Mouse (Mus musculus) 3134 (cell line): ENCODE measurements around the gene Fam171b.

Source experiments
- DNase-seq: peaks from one replicate; pipeline ENCODE4 v3.0.0-alpha.2; 2011; ENCODE audit warnings: low spot score; ENCODE audit not compliant: insufficient read length; ENCODE audit errors: extremely low read depth

Gene Fam171b

DNA sequence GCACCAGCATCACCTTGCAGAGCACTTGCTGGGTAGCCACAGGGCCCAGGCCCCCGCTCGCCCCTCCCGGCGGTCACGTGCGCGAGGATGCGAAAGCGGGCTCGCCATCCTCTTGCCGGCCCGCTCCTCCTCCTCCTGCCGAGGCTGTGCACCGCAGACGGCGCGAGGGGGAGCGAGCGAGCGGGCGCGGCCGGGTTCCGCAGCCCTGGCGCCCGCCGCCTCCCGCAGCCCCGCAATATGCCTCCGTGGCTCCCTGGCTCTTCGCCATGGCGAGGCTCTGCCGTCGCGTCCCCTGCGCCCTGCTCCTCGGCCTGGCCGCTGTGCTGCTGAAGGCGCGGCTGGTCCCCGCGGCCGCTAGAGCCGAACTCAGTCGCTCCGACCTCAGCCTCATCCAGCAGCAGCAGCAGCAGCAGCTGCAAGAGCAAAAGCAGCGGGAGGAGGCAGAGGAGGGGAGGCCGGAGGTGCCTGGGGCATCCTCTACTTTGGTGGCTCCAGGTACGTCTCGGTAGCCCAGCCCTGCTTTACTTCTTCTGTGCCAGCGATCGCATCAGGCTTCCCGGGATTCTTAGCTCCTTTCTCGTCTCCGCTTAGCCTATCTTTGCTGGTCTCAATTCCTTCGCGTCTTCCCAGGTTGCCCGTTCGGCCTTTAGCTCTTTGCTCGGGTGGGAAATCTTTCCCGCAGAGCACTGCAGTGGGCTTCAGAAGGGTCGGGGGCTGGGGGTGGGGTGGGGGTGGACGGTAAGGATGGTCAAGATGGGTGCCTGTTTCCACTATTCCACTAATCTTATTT is at the start of gene Fam171b:
Gene Fam171b, plus strand, starts transcription at position 154 of the 790 bp plus-strand sequence.
- peak; percentile 91 for DNase-seq

DNA sequence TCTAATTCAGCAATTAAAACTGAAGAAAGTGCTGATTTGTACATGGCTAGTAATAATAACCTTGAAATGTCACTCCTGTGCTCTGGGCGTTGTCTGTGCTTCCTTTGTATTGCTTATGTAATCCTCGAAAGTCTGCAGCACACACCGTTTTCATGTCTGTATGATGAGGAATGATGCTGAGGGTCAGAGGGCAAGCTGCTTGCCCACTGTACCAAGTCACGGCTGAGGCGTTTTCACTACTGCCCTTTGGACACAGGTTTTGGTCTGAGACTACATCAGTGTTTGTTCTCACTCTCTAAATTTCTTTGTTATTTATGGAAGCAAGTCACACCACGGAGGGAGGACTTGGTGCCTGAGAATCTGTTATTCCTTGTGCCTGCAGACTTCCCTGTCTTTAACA is 46.4 kb upstream of the Fam171b start:
- DNase-seq = no peak

DNA sequence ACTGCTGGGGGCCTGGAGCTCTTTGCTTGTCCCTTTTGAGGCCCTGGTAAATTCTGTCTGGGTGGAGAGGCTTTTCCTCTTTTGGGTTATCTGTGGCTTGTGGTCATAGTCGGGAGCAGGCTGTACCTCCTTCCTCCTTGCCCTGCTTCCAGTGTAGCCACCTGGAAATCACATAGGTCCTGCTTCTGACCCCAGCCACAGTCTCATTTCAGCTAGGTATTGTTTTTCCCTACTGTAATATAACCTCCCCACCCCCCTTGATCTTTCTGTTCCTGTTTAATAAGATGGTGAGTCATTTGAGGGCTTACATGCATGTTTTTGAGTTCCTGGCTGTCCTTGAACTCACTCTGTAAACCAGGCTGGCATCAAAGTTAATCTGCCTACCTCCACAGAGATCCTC is 45.6 kb upstream of the Fam171b start:
- DNase-seq = no peak

DNA sequence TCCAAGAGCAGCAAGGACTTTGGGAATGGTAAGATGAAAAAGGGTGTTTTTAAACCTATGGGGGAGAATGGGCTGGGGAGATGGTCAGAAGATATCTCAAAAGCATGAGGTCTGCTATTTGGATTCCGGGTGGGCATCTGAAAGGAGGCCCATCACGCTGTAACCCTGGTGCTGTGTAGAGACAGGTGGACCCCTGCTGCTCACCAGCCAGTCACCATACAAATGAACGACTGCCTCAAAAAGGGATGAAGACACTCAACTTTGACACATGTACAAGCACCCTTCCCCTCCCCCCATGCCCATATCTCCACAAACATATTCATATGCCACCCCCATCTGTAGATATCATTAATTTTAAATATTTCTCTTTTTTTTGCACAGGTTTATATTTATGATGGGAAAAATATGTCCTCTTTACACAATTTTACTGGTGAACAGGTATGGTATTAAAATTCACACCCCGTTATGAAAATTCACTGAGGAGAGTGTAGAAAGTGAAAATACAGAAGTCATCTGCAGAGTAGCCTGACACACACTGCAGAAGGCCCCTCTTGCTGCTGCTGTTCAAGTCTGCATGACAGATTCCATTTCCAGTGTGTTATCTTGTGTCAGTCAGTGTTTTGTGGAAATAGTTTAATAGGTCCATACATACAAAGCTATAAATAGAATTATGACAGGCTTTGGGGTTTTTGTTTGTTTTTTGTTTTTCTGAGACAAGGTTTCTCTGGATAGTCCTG is 44.0 kb upstream of the Fam171b start:
- no peak for DNase-seq

DNA sequence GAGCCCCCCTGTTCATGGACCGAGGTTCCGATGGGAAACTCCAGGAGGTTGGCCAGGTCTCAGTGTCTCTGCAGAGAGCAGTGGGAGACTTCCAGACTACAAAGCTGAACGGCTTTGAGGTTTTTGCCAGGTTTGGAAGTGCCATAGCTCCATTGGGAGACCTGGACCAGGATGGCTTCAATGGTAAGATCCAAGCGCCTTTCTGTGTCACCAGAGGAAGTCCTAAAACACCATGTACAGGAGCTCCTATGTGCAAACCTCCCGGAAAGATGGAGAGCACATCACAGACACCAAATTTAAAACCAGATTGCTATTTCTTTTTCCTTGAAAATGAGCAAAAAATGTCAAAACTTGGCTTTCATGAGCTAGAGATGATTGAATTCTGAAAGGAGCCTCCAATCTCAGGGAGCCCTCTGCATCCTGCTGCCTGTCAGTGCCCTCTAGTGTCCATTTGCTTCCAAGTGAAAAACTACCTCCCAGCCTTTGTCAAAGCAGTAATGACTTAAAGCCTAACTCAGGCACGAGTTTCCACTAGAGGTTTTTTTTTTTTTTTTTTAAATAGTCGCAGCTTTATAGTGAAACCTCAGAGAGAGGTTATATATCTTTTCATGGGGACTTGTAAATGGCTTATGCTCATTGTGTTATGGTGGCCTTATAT is 41.2 kb upstream of the Fam171b start:
- no peak for DNase-seq

DNA sequence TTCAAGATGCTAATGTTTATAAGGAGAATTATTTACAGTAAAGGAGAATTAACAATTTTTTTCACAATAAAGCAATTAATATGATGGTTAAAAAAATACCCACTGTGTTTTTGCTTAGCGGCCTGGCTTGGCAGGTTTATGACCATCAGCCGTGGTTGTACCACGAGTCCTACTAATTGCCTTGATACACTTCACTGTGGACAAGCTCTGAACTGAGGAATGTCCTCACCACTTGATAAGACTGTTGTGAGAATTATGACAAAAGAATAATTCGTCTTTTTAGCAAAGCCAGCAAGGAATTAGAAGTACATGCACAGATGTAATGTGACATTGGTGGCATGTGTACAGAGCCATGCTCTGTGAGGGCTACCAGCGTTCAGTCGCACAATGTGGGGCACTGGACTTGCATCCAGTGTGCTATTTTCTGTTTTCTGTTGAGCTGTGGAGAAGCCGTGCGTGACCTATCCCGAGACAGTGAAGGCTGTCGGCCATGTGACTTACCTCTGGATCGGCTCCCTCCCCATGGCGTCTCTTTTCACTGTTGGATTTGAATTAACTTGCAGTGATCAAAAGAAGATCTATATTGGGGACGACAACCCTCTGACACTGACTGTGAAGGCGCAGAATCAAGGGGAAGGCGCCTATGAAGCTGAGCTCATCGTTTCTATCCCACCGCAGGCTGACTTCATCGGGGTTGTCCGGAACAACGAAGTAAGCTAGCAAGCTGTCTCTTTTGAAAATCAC is 20.9 kb upstream of the Fam171b start:
- DNase-seq = no peak

DNA sequence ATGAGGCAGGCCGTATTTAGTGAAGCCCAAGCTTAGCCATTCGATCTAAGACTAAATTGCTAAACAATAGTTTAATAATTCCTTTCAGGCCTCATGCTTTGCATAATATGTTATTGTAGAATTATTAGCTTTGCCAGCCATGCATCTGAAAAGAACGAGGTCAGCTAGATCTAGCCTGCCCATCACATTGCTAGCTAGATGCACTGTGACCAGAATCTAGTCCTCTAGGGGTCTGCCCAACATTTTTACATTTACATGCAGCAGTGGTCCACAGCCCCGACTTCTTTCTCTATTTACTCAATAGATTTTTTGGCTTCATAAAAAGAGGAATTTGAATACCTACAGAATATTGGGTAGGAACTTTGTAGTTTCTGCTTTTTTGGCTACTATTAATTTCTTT is 20.3 kb upstream of the Fam171b start:
- DNase-seq = no peak

DNA sequence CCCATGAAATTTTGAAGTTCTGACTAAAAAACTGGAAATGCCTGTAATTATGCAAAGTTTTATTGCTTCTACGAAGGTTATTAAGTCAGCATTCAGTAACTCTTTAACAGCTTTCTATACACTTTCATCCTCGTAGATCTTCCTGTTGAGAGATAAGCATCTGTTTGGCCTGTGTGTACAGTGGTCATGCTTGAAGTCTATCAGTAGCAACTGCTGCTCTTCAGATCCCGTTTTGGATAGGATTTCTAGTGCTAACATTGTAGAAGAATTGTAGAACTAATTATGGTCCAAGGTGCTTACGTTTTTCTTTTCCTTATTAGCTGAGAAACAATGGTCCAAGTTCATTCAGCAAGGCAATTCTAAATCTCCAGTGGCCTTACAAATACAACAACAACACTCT is 16.7 kb upstream of the Fam171b start:
- no peak for DNase-seq

DNA sequence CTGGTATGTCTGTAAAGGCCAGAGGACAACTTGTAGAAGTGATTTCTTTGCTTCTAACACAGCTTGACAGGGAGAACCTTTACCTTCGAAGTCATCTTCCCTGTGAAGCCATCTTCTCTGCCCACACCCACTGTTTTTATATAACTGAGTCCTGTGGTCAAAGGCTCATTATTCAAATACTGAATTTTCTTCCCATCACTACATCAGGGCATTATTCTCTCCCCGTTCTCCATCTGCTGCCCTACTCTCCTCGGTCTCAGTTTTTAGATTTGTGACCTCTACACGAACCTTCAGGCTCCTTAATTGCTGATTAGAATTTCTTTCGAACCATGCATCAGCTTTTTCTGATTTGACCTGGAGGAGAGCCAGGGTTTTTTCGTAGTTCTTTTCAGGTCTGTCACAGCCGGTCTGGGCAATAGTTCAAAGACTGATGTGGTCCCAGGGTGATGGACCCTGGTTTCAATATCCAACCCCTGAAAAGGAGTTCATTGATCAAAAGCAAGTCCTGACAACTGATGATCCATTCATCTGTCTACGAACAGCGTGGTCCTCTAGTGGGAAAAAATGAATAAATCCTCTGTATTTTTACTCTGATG is 14.4 kb upstream of the Fam171b start:
- no peak for DNase-seq

DNA sequence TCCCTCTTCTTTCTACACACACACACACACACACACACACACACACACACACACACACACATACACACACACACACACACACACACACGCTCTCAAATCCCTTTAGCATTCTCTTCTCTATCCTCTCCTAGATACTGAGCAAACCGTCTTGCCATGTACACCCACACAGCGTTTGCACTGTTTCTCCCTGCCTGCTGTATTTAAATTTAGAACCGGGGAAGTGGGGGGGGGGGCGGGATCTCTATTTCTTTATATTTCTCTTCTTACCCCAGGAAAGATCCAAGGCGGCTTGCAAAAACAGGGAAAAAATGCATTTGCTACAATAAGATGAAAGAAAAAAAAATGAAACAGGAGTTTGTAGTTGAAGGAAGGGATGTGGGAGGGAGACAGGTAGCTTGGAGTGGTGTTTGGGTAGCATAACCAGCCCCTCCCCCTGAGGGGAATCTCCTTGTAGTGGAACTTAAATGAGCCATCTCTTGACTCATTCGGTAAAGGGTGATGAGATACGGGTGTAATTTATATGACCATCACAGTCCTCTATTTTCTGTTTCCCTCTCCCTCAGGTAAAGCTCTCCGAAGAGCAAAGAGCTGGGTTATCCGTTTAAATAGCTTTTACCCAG is 947 bp downstream of the Fam171b start:
- peak; percentile 24 for DNase-seq

DNA sequence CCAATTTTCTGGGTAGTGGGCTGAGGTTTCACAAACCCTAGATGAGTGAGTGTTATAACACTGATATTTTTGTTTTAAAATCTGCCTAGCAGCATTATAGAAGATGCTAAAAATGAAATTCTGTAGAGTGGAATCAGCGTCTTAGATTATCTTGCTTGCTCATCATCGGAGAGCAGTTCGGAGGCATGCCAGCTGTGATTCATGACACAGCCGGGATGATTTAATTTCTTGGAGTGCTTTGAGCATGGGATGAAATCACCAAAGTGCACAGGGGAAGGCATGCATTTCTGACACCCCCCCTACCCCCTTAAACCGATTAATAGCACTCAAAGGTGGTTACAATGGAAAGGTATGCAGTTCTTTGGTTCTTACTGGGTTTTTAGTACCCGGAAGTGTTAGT is 1.6 kb downstream of the Fam171b start:
- DNase-seq = peak; percentile 10

DNA sequence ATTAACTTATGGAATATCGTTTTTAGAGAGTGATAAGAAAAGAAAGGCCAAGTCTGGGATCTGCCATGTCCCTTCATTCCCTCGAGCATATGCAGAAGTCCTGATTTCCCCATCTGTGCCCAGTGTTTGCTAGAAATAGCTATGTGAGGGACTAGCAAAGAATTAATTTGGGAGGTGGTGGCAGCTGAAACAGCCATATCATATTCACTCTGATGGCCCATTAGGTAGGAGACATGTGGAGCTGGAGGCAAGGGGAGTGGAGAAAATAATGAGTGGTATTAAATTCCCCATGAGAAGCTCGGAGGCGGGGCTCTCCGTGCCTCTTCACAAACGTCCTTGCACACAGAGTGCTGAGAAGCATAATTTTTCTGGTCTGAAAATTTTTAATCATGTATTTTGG is 3.7 kb downstream of the Fam171b start:
- DNase-seq = no peak

DNA sequence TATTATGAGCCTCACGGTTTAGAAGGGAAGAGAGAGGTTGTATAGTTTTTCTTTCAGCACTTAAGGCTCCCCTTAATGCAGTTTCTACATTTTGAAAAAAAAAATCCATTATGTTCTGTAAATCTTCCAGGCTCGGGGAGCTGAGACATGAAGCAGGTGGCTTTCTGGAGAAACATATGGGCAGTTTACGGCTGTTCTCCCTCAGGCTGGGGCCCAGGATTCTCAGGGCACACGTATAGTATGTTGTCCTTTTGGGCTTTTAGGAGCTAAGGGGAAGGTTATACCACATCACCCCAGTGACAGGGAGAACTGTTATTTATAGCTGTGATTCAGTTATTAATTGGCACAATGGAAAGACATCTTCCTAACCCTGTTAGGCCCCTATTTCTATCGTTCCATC is 12.7 kb downstream of the Fam171b start:
- no peak for DNase-seq

DNA sequence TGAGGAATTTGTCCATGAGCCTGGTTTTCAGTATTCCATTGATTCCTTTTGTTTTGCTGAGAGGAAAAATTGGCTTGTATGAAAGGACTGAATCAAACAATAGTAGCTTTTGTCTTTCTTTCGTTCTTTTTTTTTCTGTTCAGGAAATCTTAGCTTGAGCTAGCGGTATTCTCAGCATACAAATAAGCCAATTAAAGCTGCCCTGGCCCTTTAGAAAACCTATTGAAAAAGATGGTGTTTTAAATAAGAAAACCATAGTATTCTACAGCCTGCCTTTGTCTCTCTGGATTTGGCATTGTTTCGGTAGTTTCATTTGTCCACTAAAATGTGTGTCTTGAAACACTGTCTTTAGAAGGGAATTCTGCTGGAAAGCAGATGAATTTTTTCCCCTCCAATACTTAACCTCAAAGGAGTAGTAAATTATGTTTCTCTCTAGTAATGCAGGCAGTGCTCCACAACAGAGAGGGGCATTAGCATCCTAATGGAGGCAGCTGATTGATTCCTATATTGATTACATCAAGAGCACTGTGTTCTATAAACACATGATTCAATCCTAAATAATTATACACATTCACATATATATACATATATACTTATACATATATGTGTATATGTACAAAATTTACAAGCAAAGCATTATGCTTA is 16.6 kb downstream of the Fam171b start:
- DNase-seq = no peak

DNA sequence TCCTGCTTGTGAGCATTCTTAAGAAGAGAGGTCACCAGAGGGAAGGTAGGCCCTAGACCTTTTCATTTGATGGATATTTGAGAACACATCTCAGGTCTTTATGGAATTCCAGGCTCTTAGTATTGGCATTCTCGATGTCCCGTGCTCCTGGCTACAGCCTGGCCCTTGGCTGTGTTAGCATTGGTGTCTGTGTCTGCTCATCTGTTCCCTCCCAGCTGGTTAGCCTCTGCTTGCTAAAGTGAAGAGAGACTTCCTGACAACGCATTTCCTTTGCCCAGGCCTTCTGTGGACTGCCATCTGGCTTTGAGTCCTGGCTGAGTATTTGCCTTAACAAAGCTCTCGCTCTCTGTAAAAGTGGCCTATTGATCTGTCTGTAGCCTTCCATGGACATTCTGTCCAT is 20.5 kb downstream of the Fam171b start:
- DNase-seq = no peak

DNA sequence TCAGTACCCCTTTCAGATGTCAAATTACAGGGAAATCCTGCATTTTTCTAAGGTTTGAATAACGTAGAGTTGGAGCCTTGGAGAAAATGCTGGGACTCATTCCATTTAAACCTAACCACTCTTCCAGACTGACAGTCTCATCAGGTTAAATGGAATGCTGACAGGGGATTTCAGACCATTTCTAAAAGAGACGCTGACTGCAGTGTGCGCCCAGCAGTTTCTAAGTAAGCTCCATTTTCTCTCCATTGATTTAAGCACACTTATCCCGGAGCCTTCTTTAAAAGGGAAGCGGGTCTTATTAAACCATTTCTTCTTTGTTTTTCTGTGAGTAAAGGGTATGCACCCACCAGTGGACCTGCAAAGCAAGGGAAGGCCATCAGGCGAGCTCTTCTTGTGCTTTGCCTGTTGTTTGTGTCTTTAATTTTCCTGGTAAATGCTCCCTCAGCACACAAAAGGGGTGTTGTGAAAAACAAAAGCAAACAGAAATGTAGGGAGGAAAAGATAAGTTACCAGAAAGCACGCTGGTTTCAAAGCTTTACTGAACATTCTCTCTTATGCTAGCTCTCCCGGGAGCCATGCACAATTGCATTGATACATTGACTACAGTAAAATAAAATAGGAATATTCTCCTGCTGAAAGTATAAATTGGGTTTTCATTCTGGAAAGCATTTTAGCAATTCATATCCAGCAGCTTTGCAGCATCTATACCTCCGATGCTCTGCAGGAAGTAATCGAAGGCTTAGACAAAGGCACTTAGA is 23.1 kb downstream of the Fam171b start:
- no peak for DNase-seq

DNA sequence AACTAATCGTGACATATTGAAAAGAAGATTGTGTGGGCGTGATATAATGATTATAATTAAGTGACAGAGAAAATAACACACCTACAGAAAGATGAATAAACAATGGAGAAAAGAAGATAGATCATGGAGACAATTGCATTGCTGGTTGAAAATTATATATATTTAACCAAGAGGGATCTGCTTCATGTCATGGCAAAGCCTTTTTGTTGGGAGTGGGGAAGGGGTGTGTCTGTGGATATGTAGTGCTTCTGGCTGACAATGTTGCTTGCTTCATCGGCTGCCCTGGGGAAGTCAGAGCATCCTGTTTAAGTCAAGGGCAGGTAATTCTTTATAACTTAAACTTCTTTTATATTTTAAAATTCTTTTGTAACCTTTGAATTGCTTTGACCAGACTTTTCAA is 36.1 kb downstream of the Fam171b start:
- no peak for DNase-seq

DNA sequence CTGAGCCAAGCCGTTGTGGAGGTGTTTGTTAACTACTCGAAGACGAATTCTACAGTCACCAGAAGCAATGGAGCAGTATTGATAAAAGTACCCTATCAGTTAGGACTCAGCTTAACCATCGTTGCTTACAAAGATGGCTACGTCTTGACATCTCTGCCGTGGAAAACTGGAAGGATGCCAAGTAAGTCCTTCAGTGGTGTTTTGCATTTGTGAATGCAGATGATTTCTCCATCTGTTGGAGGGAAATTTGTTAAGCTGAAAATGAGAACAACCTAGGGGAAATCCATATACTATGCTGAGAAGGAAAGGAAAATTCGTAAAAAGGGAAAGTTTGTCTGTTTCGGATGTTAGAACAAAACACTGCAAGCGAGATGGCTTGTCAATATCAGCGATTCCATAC is 41.0 kb downstream of the Fam171b start:
- no peak for DNase-seq

DNA sequence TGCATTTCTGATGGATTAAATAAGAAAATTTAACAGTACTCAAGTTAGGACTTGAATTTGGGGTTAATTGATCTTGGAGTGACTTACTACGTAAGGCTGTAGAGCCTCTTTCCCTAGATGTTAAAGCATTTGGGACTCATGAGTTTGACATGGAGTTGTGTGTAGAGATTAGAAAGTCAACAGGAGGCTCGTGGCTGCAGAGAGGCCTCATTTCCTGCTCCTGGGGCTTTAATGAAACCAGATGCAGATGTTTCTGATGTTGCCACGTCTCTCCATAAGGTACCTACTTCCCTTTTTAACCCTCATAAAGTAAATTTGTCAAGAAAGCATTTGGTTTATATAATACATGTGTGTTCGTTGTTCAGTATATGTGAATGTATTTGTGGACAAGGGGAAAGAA is 43.8 kb downstream of the Fam171b start:
- DNase-seq = no peak
